Comparison of ENCODE assay signal across 7 mouse cellular contexts in genomic region chr2:33467546-33468465, GRCm38 (mm10). TPM values are rescaled to one million over a fixed set of nuclear protein-coding genes. Genes with fewer than 3 reads are reported as not detected.
DNase-seq lines count a peak whose midpoint lies in the region; ATAC-seq lines count a peak whose summit lies in the region.

No protein-coding gene starts in this region.

- no peaks in the 10 kb centered on the region for H3K9me3 ChIP-seq in embryonic facial prominence, embryonic 12.5 days
- no peaks in the 10 kb centered on the region for H3K9me3 ChIP-seq in hindbrain, embryonic 14.5 days (ENCODE audit: control insufficient read depth, low read length)
- H3K9me3 ChIP-seq in liver, embryonic 12.5 days (replicated peaks): 0 out of 2 replicates have a peak, but pooled peaks cover 3% of the 10 kb centered on the region
- H3K9me3 ChIP-seq in stomach, embryonic 15.5 days: no peaks in the 10 kb centered on the region

- H3K4me2 ChIP-seq in embryonic facial prominence, embryonic 12.5 days (replicated peaks): peak overlapping the region; percentile 92
- H3K4me2 ChIP-seq in hindbrain, embryonic 14.5 days (replicated peaks): peak overlapping the region; percentile 89
- H3K4me2 ChIP-seq in liver, embryonic 12.5 days: peak overlapping the region; percentile 83
- H3K4me2 ChIP-seq in stomach, embryonic 15.5 days: peak overlapping the region; percentile 74

- 6% methylated on average over 56 of the region's 57 CpGs for WGBS in embryonic facial prominence, embryonic 12.5 days
- WGBS in hindbrain, embryonic 14.5 days: 7% methylated on average over 55 of the region's 57 CpGs
- 4% methylated on average over 54 of the region's 57 CpGs for WGBS in liver, embryonic 12.5 days (ENCODE audit: insufficient replicate concordance)
- WGBS in stomach, embryonic 15.5 days: 3% methylated on average over 57 of the region's 57 CpGs

- H3K9ac ChIP-seq in embryonic facial prominence, embryonic 12.5 days: peak overlapping the region; percentile 91
- peak overlapping the region; percentile 92 for H3K9ac ChIP-seq in hindbrain, embryonic 14.5 days
- peak overlapping the region; percentile 96 for H3K9ac ChIP-seq in liver, embryonic 12.5 days
- H3K9ac ChIP-seq in stomach, embryonic 15.5 days: peak overlapping the region; percentile 76

- ATAC-seq in embryonic facial prominence, embryonic 12.5 days (ENCODE audit: insufficient number of reproducible peaks, insufficient read depth, low FRiP score, low TSS enrichment): no peak
- ATAC-seq in hindbrain, embryonic 14.5 days (ENCODE audit: low FRiP score): peak; percentile 56
- peak; percentile 69 for ATAC-seq in liver, embryonic 12.5 days
- peak; percentile 41; the same call in 1 of the 2 replicates for ATAC-seq in stomach, embryonic 15.5 days (ENCODE audit: insufficient read depth, low FRiP score, low read depth)

- H3K4me3 ChIP-seq in embryonic facial prominence, embryonic 12.5 days: peak overlapping the region; percentile 97
- H3K4me3 ChIP-seq in hindbrain, embryonic 14.5 days (replicated peaks; ENCODE audit: low read length): peak overlapping the region; percentile 97
- H3K4me3 ChIP-seq in liver, embryonic 12.5 days: peak overlapping the region; percentile 92
- H3K4me3 ChIP-seq in stomach, embryonic 15.5 days (replicated peaks): peak overlapping the region; percentile 71

- DNase-seq in 3134 (ENCODE audit: extremely low read depth, insufficient read length, low spot score) (peak; percentile 45), A20 (ENCODE audit: low read depth, low spot score) (peak; percentile 46)
- DNase-seq in hindbrain, embryonic 14.5 days (ENCODE audit: low spot score): no peak
- no peak for DNase-seq in right cerebral cortex, postnatal 36 days (ENCODE audit: low spot score in 2 of 2)

- H3K27me3 ChIP-seq in embryonic facial prominence, embryonic 12.5 days: no peaks in the 10 kb centered on the region
- no peaks in the 10 kb centered on the region for H3K27me3 ChIP-seq in hindbrain, embryonic 14.5 days (ENCODE audit: control insufficient read depth, insufficient read depth, low read length)
- H3K27me3 ChIP-seq in liver, embryonic 12.5 days (replicated peaks): peaks cover 4% of the 10 kb centered on the region; the same call in 1 of the 2 replicates
- 0 out of 2 replicates have a peak, but pooled peaks cover 3% of the 10 kb centered on the region for H3K27me3 ChIP-seq in stomach, embryonic 15.5 days (replicated peaks)

- no peak overlapping the region for H3K27ac ChIP-seq in embryonic facial prominence, embryonic 12.5 days
- H3K27ac ChIP-seq in hindbrain, embryonic 14.5 days: peak overlapping the region; percentile 57; the same call in 1 of the 2 replicates
- peak overlapping the region; percentile 73 for H3K27ac ChIP-seq in liver, embryonic 12.5 days
- peak overlapping the region; percentile 76 for H3K27ac ChIP-seq in stomach, embryonic 15.5 days

- H3K36me3 ChIP-seq in embryonic facial prominence, embryonic 12.5 days: peaks cover 7% of the 10 kb centered on the region
- H3K36me3 ChIP-seq in hindbrain, embryonic 14.5 days (replicated peaks; ENCODE audit: control insufficient read depth, insufficient read depth): peaks cover 19% of the 10 kb centered on the region; the same call in 1 of the 2 replicates
- H3K36me3 ChIP-seq in liver, embryonic 12.5 days: peaks cover 23% of the 10 kb centered on the region
- no peaks in the 10 kb centered on the region for H3K36me3 ChIP-seq in stomach, embryonic 15.5 days

- peaks cover 11% of the 10 kb centered on the region for H3K4me1 ChIP-seq in embryonic facial prominence, embryonic 12.5 days
- H3K4me1 ChIP-seq in hindbrain, embryonic 14.5 days (replicated peaks; ENCODE audit: control insufficient read depth, insufficient read depth, low read length): peaks cover 24% of the 10 kb centered on the region
- peaks cover 32% of the 10 kb centered on the region for H3K4me1 ChIP-seq in liver, embryonic 12.5 days
- peaks cover 14% of the 10 kb centered on the region for H3K4me1 ChIP-seq in stomach, embryonic 15.5 days

RNA-seq across cellular contexts. Expression of gene Zbtb43, which starts 0.6 kb away (rescaled TPM):
- 20.7 and 21.8 TPM in 2 replicates for polyA plus RNA-seq in embryonic facial prominence, embryonic 12.5 days (2016; fragmentation: Nextera tagmentation; extraction: Ambion mirVana)
- 30.5 and 31.6 TPM in 2 replicates for polyA plus RNA-seq in hindbrain, embryonic 14.5 days (2014; fragmentation: Nextera tagmentation; extraction: Ambion mirVana)
- 8.4 TPM in 2 replicates for polyA plus RNA-seq in liver, embryonic 12.5 days (2016; fragmentation: Nextera tagmentation; extraction: Ambion mirVana)
- 14.1 and 16.7 TPM in 2 replicates for polyA plus RNA-seq in stomach, embryonic 15.5 days (2015; fragmentation: Nextera tagmentation; extraction: Ambion mirVana)

RNA-seq across cellular contexts. Expression of gene Zbtb34, which starts 36.7 kb away (rescaled TPM):
- 9.4 and 9.6 TPM in 2 replicates for polyA plus RNA-seq in embryonic facial prominence, embryonic 12.5 days (2016; fragmentation: Nextera tagmentation; extraction: Ambion mirVana)
- 10.6 and 11.2 TPM in 2 replicates for polyA plus RNA-seq in hindbrain, embryonic 14.5 days (2014; fragmentation: Nextera tagmentation; extraction: Ambion mirVana)
- polyA plus RNA-seq in liver, embryonic 12.5 days (2016; fragmentation: Nextera tagmentation; extraction: Ambion mirVana): 3.6 and 3.7 TPM in 2 replicates
- polyA plus RNA-seq in stomach, embryonic 15.5 days (2015; fragmentation: Nextera tagmentation; extraction: Ambion mirVana): 5.4 and 5.9 TPM in 2 replicates

Comparison
In these comparisons a context has a peak if more than half of its experiments do, and no peak if none do; other contexts are left out.
1. DNase-seq: peak in 3134 (single experiment) and A20 (single experiment); none in hindbrain, embryonic 14.5 days (single experiment) and right cerebral cortex, postnatal 36 days (0 of 2).
2. Peak in every context shown above with its lines, with median percentiles within 50 percentile points of each other: H3K4me2 ChIP-seq, H3K4me3 ChIP-seq and H3K9ac ChIP-seq.